Mouse (Mus musculus): Measurements from ENCODE around the gene Olfr777.
"Not testable (repeated sequence)": the region's sequence is repeated elsewhere in the genome, so short reads cannot be mapped to it uniquely, and the experiment has no call there.

Gene Olfr777

GRCm38 (mm10) chr10:129271081-129271535 is at the start of gene Olfr777:
Gene Olfr777, minus strand, starts transcription at chr10:129271485.
- DNase-seq (ENCODE audit: low spot score in 2 of 2): no peak

DNA sequence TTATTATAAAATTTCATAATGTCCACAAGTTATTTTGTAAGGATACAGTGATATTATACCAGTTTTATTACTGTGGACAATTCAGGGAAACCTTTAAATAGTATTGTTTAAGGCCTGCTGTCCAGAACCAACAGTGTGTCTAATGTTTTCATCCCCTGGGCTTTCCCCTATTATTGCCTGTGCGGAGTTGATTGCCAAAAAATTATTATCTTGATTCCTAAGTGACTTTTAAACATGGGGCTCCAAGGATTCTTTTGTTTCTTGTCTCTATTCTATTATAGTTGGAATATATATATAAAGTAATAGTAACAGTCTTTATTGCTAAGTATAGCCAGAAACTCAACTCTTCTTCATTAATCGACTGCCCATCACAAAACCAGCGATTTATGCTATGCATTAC is 46.5 kb upstream of the Olfr777 start, which contains the start of gene Olfr780:
TSS of gene Olfr780 (plus strand) at position 301 of the 400 bp plus-strand sequence.
- DNase-seq (ENCODE audit: low spot score in 2 of 2): no peak

- DNase-seq (ENCODE audit: low spot score in 2 of 2): not testable (repeated sequence)
Measured at GRCm38 (mm10) chr10:129313521-129313920, 42.2 kb upstream of the Olfr777 start.

DNA sequence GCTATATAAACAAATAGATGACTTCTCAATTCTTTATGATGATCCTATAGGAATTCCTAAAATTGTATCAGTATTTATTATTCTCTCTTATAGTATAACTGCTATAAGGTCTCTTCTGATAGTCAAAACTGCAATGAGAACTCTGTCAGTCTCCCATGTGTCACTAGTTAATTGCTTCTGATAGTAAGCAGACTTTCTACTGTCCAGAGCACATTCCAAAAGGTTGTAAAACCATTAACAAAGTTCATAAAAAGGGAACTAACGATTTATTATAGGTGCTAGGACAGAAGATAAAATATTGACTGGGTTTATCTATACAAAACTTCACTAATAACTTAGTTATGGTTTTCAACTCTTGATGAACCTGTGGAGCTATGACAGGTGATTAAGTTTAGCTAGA is 41.7 kb upstream of the Olfr777 start:
- DNase-seq (ENCODE audit: low spot score in 2 of 2): not testable (repeated sequence)

DNA sequence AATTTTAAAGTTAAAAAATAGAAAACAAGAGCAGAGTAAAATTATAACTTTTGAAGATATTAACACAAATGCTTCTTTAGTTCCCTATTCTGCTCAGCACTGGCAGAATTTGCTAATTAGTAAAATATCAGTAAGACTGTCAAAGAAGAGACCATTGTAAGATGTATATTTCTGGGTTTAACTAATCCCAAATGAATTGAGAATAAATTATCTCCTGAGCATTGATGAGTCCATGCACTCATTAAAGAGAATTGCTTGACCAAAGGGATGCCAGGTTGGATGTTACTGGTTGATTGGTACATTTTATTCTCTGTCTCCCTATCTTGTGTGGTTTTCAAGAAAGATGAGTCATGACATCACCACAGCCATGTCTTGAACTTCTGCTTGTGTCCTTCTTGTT is 12.5 kb downstream of the Olfr777 start, which contains the start of gene Olfr776:
TSS of gene Olfr776 (plus strand) at position 301 of the 400 bp plus-strand sequence.
- no peak for DNase-seq (ENCODE audit: low spot score in 2 of 2)

DNA sequence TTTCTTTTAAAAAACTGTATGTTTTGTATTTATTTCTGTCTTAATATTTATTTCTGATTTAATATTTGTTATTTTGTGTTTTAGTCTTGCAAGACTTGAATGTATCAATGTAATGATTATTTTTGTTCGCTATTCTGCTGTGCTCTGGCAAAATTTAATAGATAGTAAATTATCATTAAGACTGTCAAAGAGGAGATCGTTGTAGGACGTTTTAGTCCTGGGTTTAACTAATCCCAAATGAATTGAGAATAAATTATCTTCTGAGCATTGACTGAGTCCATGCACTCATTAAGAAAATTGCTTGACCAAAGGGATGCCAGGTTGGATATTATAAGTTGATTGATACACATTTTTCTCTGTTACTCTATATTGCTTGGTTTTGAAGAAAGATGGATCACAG is 23.2 kb downstream of the Olfr777 start, which contains the start of gene Olfr775:
TSS of gene Olfr775 (plus strand) at position 301 of the 400 bp plus-strand sequence.
- no peak for DNase-seq (ENCODE audit: low spot score in 2 of 2)

GRCm38 (mm10) chr10:129235904-129236303 is 35.4 kb downstream of the Olfr777 start, which contains the start of gene Olfr774:
Gene Olfr774, plus strand, starts transcription at chr10:129236204.
- DNase-seq (ENCODE audit: low spot score in 2 of 2): no peak

DNA sequence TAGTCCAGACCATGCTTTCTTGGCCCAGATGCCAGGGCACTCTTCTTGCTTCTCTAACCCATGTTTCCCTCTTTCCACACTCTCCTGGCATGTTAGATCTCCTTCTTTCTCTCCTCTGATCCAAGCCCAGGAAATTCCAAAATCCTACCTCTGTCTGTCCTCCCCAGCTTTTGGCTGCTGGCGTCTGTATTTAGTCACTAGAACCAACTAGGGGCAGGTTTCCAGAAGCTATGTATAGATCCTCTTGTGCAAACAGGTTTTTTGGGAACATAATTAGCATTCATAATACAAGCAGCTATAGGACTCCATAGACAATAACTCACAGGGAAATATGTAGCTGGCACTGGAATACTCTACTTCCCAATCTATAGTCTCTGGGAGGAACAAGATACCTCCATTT is 40.5 kb downstream of the Olfr777 start:
- peak in 1 of 2 experiments; percentile 3 for DNase-seq (ENCODE audit: low spot score in 2 of 2)

Measured in right cerebral cortex, adult 2 months (tissue).